Mouse (Mus musculus) hematopoietic stem cell, adult 5-6 weeks (primary cell): ENCODE measurements at regions not wholly inside any gene's neighbourhood (a gene's known extent, or its start where the extent isn't known, plus 50 kb on each side); places are given as distances from the start of the nearest gene placed in this dataset.

Source experiments
- ATAC-seq, 2 experiments: fragments of 125-278 bp in 1 of 2; replicated peaks in 1 of 2; 2 replicates each; pipeline ENCODE4 v1.8.0; 2016 to 2017; ENCODE audit warnings: inconsistent platforms in 2 of 2, mild to moderate bottlenecking in 2 of 2, moderate number of reproducible peaks in 2 of 2, low read depth in 1 of 2, moderate TSS enrichment in 1 of 2; ENCODE audit not compliant: low FRiP score in 2 of 2, poor library complexity in 2 of 2, severe bottlenecking in 2 of 2, insufficient read depth in 1 of 2, low TSS enrichment in 1 of 2

DNA sequence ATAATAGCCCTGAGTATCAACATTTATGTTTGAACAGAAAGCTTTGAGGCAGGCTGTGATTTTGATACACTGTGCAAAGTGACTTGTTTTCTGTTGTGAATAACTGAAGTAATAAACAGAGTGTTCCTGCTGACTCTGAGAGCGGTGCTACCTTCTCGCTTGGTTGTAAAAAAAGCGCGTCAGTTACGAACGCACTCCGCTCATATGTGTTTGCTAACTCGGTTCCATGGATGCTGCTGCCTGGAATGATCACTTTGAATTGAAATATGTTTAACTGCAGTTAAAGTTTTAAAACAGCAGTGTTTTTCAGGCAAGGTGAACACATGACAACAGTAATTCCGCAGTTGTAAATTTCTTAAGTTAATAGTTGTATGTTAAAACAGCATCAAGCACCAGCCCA lies 567.7 kb downstream of the Prkd1 start:
- ATAC-seq: no peak

DNA sequence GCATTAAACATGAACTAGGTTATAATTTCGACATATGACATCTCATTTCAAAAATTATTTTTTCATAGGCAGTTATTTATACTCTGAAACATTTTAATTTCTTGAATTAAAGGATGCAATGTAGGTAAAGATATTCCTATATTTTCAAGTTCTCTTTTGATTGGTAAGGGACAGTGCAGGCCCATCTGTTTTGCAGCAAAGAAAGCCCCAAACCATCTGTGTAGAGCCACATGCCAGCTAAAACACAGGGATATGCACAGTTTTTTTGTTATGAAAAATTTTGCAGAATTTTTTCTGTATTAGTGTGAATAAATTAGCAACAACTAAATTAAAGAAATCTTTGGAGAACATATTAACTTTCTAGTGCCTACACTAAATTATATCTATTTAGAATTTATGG lies 567.3 kb downstream of the Prkd1 start:
- ATAC-seq: no peak

DNA sequence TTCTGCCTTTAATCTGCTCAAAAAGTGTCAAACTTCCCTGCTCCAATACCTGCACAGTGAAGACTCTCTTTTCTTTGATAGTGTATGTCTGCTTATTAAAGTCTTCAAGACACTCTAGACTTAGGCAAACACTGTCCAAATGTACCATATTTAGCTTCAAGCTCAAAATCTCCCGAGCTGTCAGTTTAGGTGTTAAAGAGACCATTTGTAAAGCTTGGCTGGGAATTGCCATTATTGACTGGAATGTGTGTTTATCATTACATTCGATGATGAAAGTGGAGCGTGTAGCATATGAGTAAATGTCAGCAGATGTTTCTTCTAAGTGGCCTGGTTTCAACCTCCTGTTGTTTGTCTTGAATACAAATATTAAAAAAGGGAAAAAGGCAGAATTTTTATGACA lies 564.4 kb downstream of the Prkd1 start:
- ATAC-seq: no peak

DNA sequence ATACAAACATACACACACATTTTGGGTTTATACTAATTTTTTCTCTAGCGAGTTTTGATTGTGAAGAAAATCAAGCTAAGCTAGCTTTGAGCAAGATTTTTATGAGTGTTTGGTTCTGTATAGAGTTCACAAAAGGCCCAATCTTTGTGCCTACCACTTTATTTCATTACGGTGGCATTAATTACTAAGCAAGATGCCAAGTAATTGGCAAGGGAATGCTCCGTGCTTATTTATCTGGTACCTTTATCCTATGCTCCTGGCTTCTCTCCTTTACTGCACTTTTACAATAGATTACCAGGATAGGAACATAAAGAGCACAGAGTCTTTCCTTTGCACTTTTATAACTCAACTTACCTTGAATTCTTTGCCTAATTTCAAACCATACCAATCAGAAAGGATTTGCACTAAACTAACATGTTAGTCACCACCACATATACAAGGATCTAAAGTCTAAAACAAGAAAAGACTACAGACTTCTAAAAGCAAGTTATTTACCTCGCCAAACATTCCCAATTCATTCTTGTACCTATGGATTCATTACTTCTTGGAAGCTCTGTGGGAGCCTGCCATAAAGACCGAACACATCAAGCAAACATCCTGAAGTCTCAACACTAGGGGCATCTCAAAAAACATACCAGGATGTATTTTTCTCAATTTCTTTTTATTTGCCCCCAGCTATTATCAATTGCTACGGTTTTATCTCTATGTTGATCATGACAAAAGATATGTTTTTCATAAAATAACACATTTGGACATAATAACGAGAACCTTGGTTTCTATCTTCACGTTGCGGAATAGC lies 537.5 kb downstream of the Prkd1 start:
- ATAC-seq: no peak

DNA sequence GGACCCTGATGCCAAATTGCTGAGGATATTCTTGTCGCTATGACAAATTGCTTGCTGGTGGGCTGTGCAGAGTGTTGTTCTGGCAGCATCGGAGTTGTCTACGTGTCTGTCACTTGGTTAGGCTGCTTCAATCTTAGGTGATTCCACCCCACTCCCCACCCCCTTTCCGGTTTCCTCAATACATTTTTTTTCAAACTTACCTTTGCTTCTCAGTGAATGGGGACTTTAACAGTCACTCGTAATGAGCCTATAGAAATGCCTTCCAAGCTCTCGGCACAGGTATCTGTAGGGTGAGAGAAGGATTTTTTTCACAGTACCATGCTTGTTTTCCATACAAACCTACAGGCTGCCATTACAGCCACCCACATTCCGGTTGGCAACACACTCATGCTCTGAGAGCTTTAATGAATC lies 536.8 kb downstream of the Prkd1 start:
- no peak for ATAC-seq

DNA sequence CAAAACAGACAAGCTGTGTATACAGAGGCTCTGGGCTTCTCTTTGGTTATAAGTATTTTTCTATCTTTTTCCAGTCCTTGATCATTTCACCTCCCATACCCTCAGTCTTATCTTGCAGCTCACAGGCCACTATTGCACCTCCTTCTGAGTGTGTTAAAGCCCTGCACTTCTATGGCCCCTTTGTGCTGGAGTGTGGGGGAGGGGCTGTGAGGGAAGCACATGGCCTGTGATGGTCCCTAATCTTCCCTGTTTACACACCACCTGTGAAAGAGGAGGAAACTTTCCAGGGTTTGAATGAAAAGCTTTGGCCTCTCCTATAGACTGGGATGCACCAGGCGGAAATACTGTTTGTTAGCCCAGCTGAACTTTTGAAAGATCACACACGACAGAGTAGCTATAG lies 533.0 kb downstream of the Prkd1 start:
- ATAC-seq: no peak

DNA sequence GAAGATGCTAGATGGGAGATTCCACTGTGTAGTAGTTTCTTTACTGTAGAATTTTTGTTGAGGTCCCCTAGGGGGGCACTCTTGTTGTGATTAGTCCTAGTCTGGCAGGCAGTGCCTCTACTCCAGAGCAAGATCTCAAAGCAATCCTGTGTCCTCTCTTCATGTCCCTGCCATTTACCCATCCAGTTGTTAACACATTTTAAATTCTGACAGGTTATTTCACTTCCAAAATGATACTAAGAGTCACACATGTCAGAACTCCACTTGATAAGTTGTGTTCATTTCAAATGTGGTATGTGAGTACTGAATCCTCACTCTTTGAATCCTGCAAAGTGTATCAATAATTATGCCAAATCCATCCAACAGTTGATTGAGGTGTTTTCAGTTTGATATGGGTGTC lies 530.6 kb downstream of the Prkd1 start:
- no peak for ATAC-seq

DNA sequence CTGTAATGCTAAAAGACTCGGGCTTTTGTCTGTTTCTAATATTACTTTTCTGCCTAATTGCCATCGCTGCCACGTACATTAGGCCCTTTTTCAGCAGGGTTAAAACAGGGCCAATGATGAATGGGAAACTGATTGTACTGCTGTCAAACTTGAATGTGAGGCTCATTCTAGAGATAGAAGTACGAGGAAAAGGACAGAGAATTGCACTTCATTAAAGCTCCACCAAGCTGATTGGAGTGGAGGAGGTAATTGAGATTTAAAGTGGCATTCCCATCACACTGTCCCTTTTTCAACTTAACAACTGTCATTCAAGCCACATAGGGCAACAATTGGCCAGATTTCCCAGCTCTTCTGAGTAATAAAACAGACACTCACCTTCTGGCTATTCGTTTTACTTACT lies 526.8 kb downstream of the Prkd1 start:
- no peak for ATAC-seq

DNA sequence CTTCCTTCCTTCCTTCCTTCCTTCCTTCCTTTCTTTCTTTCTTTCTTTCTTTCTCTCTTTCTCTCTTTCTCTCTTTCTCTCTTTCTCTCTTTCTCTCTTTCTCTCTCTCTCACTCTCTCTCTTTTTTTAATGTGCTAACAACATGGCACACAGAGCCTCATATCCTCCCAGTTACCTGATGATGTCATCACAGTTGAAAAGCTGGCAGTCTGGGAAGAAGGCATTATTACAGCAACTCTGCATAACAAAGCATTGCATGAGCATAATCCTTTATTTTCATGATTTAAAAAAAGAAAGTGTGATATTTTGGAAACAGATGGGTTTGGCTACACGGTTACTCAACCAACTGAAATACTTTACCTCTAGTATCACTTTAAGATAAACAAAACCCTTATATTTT lies 525.9 kb downstream of the Prkd1 start:
- no peak for ATAC-seq

DNA sequence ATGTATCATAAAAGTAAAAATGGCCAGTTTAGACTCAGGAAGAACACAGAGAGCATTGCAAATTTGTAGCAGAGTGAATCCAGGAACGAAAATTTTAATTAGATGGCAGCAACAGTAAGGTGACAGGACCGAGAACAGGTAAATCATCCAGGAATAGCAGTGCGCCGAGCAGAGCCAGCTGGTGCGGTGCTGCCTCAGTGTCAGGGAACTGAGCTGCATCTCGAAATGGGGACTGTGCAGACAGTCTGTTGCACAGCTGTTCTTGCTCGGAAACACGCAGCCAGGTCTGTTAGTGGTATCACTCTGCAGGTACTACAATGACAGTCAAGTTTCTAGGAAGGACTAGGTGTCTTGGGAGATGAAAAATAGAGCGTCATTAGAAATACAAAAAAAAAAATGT lies 490.8 kb downstream of the Prkd1 start:
- no peak for ATAC-seq

DNA sequence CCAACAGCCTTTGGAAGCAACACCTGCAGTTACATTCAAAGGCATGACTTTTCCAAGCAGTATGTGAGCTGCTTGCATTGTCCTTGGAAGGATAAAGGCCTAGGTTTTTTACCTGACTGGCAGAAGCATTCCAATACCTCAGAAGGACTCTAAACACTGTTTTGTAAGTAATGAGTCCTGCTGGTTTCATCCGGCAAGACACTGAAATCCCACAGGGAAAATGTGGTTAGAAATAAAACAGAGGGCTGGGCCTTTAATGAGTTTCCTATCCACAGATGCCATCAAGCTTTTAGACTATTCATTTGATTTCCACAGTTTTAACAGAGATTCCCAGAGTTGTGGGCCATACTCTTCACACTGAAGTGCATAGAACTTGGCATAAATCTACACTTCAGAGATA lies 461.6 kb downstream of the Prkd1 start:
- ATAC-seq: no peak

DNA sequence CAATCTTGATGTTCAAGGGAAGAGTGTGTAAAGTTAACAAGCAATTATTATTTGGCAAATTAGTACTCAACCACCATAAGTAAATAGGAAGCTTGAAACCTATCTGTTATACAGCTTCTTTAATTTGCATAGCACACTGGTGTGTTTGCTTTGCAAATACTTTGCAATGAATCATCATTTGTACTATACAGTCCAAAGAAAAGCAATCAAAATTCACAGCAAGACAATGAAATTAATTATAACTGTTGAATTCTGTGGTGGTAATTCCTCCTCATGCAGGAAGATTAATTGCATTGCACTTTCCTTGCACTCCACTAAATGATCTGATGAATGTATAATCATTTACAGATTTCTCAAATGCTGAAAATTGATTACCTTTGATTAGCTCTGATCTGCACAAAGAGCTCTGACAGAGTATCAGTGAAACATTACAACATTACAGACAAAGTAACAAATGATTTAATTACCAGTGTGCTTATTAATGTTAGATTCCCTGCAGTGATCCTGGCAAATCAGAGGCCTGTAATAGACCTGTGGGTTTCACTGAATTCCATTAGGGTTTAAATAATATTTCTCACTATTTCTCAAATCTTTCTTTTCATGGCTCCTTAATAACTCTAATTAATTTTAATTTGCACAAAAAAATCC lies 457.9 kb downstream of the Prkd1 start:
- no peak for ATAC-seq

DNA sequence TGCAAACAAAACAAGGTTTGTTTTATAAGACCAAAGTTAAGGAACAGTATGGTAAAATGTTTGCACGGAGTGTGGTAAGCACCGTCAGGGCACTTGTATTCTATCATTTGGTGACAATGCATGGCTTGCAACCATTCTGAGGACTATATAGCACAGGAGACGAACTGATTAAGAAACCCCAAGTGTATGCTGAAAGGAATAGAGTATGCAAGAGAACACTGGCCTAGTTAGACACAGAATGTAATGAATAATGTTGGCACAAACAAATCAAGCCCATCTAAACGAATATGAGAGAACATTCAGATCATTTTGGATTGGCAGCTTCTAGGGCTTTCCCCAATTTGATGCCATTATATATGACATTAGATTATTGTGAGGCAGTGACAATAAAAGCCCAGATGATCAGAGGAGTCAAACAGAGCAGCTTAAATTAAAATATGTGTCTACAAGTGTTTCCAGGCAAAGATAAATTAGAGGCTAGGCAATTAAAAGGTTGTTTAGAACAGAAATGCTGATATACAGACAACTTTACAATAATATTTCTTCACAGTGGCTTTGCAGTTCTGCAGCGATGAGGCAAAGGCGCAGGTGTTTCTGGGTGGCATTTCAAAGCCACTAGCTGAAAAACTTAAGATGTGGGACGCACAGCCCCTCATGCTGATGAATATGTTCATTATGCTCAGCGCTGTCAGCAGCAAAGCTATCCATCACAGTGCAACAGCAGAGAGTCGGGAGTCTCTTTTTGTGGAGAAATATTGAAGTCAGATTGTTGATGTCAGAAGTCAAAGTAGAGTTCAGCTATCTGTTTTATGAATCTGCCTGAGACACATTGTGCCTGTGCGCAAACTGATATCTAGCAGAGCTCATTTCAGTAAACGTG lies 456.9 kb downstream of the Prkd1 start:
- no peak for ATAC-seq

DNA sequence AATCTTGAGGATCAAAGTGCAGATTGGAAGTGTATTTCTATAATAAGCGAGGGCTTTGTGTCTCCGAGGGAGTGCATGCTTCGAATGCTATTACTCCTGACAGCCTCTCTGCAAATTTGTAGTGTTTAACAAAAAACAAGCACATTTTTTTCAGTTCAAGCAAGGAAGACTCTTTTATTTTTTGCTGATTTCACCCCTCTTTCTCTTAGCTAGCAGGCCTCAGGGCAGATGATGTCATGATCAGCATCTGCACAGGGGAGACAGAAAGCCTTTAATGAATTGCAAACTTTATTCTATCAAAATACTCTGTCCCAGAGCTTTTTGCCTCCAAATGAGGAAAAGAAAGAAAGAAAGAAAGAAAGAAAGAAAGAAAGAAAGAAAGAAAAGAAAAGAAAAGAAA lies 455.4 kb downstream of the Prkd1 start:
- ATAC-seq: no peak

DNA sequence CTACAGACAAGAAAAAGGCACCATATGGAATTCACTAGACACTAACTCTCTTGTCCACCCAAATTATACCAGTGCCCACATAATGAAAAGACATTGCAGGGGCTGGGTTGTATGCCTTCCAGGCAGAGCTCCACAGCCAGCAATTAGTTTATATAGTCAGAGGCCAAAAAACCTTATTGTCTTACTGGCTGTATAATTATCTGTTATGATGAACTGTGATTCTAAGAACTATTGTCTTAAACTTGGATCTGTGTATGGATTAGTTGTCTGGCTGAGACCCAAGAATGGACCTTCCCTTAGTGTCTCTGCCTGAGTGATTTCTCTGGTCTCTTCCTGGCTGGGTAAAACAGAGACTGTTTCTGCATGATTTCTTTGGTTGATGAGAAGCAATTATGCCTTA lies 454.2 kb downstream of the Prkd1 start:
- no peak for ATAC-seq

DNA sequence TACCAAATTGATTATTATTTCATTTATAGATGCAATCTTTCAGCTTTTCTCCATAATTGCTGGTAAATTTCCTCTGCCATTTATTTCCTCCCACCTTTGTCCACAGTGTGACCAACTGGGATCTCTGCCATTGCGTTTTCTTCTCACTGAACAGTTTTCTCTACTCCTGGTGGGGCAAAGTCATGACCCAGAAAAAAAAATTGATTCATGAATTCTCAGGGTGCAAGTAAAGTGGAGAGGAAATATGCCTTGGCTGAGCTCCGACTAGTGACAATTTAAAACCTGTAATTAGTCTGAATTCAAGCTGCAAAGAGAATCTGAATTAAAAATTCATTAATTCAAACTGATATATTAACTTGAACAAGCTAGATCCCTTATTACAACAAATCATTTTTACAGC lies 452.6 kb downstream of the Prkd1 start:
- ATAC-seq: no peak

DNA sequence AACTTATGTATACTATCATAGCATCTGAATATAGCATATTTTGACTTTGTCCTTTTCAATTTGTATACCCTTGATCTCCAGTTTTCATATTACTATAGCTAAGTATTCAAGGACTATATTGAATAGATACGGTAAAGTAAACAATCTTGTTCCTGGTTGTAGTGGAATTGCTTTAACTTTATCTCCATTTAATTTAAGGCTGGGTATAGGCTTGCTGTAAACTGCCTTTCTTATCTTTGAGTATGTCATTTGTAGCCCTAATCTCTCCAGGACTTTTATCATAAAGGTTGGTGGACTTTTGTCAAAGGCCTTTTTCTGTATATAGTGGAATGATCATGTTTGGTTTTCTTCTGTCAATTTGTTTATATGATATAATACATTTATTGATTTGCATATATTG lies 407.8 kb downstream of the Prkd1 start:
- no peak for ATAC-seq

DNA sequence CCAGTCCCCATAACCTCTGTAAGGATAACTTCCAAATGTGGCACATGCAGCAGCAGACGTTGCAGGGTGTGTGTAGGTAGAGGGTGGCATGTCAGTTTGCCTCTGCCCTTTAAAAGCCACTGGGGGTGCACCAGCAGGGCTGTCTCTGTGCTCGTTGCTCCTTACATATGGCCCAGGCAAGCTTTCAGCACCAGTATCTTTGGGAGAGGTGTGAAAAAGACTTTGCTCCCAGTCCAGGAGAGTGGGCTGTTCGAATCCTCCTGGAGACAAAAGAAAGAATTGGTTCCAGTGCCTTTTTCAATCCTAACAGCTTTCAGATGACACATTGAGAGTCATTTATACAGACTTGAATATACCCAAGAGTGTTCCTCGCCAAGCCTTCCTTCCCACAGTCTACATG lies 390.0 kb downstream of the Prkd1 start:
- ATAC-seq: no peak
